Mouse (Mus musculus): ENCODE data around the gene Man1c1. TPM values are rescaled to one million over a fixed set of nuclear protein-coding genes. Genes with fewer than 3 reads are reported as not detected.

Man1c1 gene
- polyA plus RNA-seq, 1 experiment, result 2.5 TPM

DNA sequence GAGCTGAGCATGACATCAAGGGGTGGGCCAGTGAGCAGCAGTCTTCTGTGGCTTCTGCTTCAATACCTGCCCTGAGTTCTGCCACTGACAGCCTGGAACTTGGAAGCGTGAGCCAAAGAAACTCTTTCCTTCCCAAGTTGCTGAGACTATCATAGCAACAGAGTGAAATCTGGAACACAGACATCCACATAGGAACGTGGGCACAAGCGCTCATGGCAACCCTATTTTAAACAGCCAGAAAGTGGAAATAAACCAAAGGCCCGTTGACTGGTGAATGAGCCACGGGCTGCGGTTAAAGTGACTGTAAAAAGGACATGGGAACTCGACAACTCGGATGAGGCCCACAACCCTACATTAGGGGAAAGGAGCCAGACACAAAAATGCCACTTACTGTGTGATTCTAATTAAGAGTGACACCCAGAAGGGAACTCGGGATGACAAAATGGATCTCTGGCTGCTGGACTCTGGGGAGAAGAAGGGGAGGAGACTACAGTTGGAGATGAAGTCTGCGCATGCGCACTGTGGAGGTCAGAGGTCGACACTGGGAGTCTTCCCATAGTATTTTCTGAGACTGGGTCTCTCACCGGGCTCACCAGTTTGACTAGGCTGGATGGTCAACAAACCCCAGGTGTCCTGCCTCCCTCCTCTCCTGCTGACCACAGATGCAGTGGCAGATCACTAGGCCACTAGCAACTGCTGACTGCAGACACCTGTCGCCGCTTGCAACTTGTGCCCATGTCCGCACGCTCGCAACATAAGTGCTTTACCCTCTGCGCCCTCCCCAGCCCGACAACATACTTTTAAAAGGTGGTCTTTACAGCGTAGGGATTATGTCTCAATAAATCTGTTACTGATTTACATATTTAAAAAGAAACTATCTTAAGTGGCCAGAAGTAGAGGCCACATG lies 58.8 kb downstream of the Man1c1 start:
- H3K27ac ChIP-seq (replicated peaks; ENCODE audit: low read depth, low read length), result no peak overlapping the region
- H3K4me1 ChIP-seq (ENCODE audit: control insufficient read depth, insufficient read depth, insufficient read length, low read length), result no peaks in the 10 kb centered on the region

DNA sequence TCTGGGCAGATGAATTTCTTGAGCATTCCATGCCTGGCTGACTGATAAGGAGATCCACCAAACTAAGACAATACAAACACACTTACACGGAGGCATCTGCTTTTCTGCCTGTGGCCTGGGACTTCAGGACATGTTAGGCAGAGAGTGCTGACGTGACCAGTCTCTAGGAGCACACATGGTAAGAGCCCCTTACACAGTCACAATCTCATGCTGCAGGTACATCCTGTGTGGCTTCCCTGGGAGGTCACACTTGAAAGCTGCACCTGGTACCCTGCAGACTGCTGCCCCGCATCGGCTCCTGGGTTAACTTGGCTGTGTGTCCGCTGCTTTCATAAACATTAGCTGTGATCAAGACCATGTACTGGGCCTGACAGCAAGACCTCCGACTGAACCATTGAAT lies 59.7 kb downstream of the Man1c1 start:
- Histone ChIP-seq H3K27ac (replicated peaks; ENCODE audit: low read depth, low read length) (no peak overlapping the region), H3K4me3 (ENCODE audit: insufficient read depth, low read depth, low read length) (no peak overlapping the region), H3K4me1 (ENCODE audit: control insufficient read depth, insufficient read depth, insufficient read length, low read length) (no peaks in the 10 kb centered on the region)

More for the DNA sequence above, 58.8 kb downstream of the Man1c1 start:
- H3K4me3 ChIP-seq (ENCODE audit: insufficient read depth, low read depth, low read length), result no peak overlapping the region

DNA sequence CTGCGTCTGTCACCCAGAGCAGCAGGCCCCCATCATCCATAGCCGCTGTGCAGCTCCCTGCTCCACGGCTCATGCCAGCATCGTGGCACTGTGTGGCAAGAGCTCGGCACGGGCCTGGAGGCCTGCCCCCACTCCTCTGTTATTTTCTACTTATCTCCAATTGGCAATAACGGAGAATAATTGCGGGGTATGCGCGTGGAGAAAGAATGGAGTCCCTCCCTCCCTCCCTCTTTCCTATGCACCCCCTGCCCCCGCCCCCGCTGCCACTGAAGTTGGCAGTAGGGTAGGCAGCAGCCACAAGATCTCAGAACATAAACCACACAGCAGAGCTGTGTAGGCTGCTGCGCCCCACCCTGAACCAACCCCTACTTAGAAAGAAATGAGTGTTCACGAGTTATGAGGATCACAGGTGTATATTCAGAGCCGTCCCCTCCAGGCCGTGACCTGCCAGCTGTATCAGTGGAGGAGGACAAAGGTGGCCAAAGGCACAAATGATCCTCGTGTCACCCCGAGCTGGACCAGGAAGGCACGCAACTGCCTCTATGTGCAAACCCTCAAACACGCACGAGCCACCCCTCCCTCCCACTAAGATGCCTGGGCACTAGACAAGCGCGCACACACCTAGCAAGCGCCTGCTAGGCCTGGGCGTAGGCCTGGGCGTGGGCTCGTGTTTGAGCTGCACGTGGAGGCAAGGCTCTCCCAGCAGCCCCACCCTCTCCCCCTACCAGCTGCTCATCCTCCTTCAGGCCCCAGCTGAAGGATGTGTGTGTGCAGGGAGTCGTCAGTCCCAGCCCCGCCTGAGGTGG lies 62.2 kb downstream of the Man1c1 start:
- Histone ChIP-seq H3K4me1 (ENCODE audit: control insufficient read depth, insufficient read depth, insufficient read length, low read length) (no peaks in the 10 kb centered on the region), H3K4me3 (ENCODE audit: insufficient read depth, low read depth, low read length) (no peak overlapping the region), H3K27ac (replicated peaks; ENCODE audit: low read depth, low read length) (no peak overlapping the region)

DNA sequence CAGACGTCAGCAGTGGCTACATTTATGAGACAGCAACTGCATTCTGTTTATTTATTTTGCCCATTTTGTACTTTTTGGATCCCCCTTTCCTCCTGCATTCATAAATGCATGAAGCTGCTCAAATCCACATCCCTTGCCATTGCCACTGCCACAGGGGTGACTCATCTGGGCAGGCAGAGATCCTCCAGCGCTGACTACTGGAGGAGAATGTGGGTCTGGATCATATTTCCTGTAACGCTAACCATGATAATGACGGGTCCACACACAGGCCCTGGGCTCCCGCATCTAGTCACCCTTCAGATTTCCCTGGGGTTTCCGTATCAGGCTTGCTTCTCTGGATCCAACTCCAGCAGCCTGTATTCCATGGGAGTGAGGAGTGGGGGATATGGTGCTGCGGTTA lies 64.8 kb downstream of the Man1c1 start:
- Histone ChIP-seq H3K27ac (replicated peaks; ENCODE audit: low read depth, low read length) (no peak overlapping the region), H3K4me3 (ENCODE audit: insufficient read depth, low read depth, low read length) (no peak overlapping the region)

DNA sequence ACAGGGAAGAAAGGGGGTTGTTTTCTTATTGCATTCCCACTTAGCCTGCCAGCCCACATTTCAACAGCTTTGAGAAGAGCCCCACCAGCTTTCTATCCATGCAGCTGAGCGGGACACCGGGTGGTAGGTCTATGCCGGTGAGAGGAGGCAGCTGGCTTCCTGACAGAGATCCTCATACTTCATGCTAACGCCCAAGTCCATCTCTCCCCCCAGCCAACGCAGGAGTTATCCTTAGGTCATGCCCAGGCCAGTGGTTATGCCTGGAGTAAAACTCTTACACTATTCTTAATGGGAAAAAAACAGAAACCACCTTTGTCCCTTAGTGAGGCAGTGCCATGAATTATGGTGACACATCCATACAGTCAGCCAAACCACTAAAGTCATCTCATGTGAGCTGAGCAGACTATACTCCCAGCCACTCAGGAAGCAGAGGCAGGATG lies 66.0 kb downstream of the Man1c1 start:
- Histone ChIP-seq H3K4me1 (ENCODE audit: control insufficient read depth, insufficient read depth, insufficient read length, low read length) (no peaks in the 10 kb centered on the region; the same call in 1 of the 2 replicates), H3K27ac (replicated peaks; ENCODE audit: low read depth, low read length) (no peak overlapping the region), H3K4me3 (ENCODE audit: insufficient read depth, low read depth, low read length) (no peak overlapping the region)

More for the DNA sequence above, 64.8 kb downstream of the Man1c1 start:
- no peaks in the 10 kb centered on the region for H3K4me1 ChIP-seq (ENCODE audit: control insufficient read depth, insufficient read depth, insufficient read length, low read length)

DNA sequence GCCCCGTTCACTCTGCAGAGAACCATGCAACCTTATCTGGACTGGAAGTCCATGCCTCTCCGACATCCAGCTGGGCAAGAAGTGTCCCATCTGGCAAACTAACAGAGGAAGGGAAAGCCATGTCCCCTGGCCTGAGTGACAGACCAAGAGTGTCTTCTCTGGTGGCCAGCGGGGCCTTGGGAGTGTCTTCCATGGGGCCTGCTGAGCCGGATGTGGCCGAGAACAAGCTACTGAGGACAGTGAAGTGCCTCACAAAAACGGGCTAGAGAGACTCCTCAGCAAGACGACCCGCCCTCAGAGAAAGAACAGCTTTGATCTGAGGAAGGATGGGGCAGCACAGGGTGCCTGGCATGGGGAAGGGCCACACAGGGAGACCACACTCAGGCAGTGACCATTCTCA lies 67.7 kb downstream of the Man1c1 start:
- H3K27ac ChIP-seq (replicated peaks; ENCODE audit: low read depth, low read length), result no peak overlapping the region

DNA sequence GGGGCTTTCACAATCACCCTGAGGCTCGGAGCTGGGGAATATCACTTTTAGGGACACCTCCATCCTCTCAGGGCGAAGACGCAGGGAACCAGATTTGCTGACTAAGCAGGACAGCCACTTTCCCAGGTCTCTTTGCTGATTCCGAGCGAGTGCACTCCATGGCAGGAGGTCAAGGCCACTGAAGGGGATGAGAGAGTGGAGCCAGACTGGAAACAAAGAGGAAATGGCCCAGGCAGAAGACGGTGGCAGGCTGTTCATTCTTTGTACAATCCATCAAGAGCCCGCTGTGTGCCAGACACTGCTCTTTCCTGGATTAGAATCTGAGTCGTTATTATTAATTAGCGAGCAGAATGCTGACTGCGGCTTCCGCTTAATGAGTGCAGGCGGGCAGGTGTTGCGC lies 70.1 kb downstream of the Man1c1 start:
- H3K4me3 ChIP-seq (ENCODE audit: insufficient read depth, low read depth, low read length), result no peak overlapping the region
- peaks cover 8% of the 10 kb centered on the region for H3K4me1 ChIP-seq (ENCODE audit: control insufficient read depth, insufficient read depth, insufficient read length, low read length)
- H3K27ac ChIP-seq (replicated peaks; ENCODE audit: low read depth, low read length), result no peak overlapping the region

More for the DNA sequence above, 67.7 kb downstream of the Man1c1 start:
- Histone ChIP-seq H3K4me3 (ENCODE audit: insufficient read depth, low read depth, low read length) (no peak overlapping the region), H3K4me1 (ENCODE audit: control insufficient read depth, insufficient read depth, insufficient read length, low read length) (peaks cover 8% of the 10 kb centered on the region)

DNA sequence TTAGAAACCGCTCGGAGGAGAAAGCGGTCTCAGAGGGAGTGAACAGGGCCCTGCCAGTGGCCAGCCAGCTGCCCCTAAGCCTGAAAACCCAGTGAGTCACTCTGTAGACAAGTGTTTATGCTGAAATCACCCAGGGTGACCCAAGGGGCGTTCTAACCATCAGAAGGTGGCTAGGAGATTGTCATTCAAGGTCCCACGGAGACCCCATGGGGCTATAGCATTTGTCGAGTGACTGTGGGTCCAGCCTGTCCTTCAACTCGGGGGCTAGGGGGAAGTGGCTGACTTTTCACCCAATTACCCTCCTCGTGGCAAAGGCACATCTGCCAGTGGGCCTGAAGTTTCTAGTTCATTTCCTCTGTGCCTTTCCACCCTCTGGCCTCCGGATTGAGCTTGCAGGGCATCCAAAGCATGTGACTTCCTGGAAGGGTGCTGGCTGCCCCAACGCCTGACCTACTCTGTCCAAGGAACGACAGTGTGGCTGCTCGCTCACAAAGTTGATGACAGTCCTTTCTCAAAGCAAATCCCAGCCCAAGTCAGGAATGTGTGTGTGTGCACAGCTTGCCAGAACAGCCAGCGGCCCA lies 71.9 kb downstream of the Man1c1 start:
- H3K4me1 ChIP-seq (ENCODE audit: control insufficient read depth, insufficient read depth, insufficient read length, low read length), result peaks cover 11% of the 10 kb centered on the region
- no peak overlapping the region for H3K4me3 ChIP-seq (ENCODE audit: insufficient read depth, low read depth, low read length)
- peak overlapping the region; percentile 86 for H3K27ac ChIP-seq (replicated peaks; ENCODE audit: low read depth, low read length)

DNA sequence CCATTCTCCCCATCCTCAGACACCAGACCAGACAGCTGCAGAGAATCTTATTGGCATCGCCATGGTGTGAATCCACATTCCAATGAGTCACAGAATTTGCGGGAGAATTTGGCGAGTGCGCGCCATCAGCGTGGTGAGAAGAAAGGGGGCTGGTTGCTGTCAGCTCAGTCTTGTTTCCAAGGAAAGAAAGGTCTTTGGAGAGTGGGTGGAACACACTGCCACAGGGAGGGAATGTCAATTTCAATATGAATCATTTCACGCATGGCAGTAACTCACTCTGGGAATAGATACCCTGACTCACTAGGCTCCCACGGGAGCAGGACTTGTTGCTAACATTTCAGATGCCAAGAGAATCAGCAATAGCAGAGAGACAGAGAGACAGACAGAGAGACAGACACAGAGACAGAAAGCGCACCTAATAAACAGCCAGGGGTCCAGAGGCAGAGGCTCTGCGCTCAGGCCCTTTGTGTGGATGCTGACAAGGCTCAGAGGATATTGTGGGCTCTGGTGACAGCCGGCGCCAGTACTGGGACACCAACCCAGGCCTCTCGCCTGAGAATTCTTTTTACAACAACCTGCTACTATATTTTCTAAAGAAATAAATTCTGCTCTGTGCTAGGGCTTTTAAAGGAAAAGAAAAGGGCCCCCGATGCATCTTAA lies 72.5 kb downstream of the Man1c1 start:
- Histone ChIP-seq H3K4me3 (ENCODE audit: insufficient read depth, low read depth, low read length) (no peak overlapping the region), H3K27ac (replicated peaks; ENCODE audit: low read depth, low read length) (peak overlapping the region; percentile 86), H3K4me1 (ENCODE audit: control insufficient read depth, insufficient read depth, insufficient read length, low read length) (peaks cover 11% of the 10 kb centered on the region)

DNA sequence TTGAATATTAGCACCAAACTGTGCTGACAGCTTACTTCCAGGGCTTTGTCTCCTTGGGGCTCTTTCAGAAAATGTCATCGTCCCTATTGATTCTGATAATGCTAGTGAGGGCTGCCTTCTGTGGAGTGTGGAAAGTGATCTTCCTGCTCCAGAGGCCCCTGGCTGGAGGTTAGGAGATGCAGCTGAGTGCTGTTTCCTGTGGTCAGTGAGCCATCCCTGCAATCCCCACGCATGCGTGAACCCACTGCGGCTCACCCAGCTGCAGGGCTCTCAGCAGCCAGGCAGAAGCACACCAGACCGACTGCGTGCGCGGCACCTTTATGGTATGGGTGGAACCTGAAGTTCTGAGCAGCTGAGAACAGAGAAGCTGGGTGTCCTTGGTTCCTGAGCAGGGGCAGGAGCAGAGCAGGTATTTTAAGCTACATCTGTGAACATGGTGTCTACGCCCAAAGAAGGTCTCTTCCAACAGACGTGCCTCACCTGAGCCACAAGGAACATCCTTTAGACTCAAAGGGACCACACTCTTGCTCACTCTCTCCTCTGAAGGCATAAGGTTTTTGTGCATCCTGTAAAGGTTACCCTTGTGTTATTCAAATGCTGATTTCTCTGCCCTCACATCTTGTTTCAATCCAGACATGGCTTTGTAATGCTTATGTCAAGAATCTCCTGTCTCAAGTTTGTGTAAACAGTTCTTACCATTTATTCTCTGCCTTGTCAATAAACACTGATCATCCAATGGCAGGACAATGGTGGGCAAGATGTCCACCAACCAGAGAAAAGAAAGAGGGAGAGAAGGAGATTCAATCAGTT lies 75.3 kb downstream of the Man1c1 start:
- Histone ChIP-seq H3K4me1 (ENCODE audit: control insufficient read depth, insufficient read depth, insufficient read length, low read length) (peaks cover 11% of the 10 kb centered on the region), H3K4me3 (ENCODE audit: insufficient read depth, low read depth, low read length) (no peak overlapping the region), H3K27ac (replicated peaks; ENCODE audit: low read depth, low read length) (peak overlapping the region; percentile 42; the same call in 1 of the 2 replicates)

DNA sequence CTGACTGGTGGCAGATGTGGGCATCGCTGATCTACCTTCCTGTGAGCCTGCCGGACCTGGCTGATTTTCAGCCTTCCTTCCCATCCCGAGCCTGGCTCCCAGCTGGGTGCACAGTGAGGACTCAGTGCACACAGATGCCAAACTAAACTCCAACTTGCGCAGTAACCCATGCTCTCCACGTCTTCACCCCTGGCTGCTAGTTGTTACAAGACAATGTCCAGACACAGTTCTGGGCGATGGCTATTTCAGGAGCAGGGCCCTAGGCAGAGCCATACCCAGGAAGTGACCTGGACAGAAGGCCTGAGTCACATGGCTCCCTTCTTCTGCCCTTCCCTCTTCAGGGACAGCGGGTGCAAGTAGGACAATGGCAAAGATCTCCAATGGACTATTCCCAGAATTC lies 76.0 kb downstream of the Man1c1 start:
- Histone ChIP-seq H3K4me3 (ENCODE audit: insufficient read depth, low read depth, low read length) (no peak overlapping the region), H3K4me1 (ENCODE audit: control insufficient read depth, insufficient read depth, insufficient read length, low read length) (peaks cover 11% of the 10 kb centered on the region; the same call in 1 of the 2 replicates), H3K27ac (replicated peaks; ENCODE audit: low read depth, low read length) (peak overlapping the region; percentile 15; the same call in 1 of the 2 replicates)

DNA sequence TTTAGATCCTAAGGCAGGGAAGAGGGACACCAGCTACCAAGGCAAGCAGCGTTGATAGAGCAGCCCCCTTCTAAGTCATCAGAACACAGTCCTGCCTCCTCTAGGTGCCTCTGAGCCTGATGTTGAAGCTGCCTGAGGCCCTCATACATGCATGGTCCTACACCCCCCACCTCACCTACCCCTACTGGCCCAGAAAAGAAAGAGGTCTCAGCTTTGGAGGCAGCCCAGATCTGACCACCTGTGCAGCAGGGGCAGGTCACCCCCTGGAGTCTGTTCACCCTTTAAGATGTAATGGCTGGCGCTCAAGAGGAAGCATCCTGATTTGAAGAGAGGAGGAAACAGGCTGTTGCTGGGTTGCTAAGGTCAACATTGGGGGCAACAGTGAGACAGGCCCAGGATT lies 77.2 kb downstream of the Man1c1 start:
- Histone ChIP-seq H3K4me3 (ENCODE audit: insufficient read depth, low read depth, low read length) (no peak overlapping the region), H3K27ac (replicated peaks; ENCODE audit: low read depth, low read length) (peak overlapping the region; percentile 23; the same call in 1 of the 2 replicates), H3K4me1 (ENCODE audit: control insufficient read depth, insufficient read depth, insufficient read length, low read length) (peaks cover 6% of the 10 kb centered on the region; the same call in 1 of the 2 replicates)

DNA sequence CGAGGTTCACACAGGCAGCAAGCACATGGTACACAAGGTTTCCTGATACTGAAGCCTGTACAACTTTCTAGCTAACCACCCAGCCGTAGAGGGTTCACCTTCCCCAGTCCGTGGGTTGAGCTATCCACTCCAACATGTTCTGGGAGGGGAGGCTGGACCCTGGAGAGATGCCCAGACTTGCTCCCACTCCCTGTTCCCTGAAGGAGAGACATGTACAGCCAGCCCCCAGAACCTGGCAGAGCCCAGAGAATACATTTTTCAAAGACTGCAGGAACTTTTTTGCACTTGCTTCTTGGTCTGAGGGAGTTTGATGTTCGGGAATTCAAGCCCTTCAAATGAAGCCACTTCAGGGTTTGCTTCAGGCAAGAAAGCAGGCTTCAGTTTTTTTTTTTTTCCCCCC lies 77.7 kb downstream of the Man1c1 start:
- H3K4me1 ChIP-seq (ENCODE audit: control insufficient read depth, insufficient read depth, insufficient read length, low read length), result peaks cover 4% of the 10 kb centered on the region; the same call in 1 of the 2 replicates
- no peak overlapping the region for H3K4me3 ChIP-seq (ENCODE audit: insufficient read depth, low read depth, low read length)
- no peak overlapping the region for H3K27ac ChIP-seq (replicated peaks; ENCODE audit: low read depth, low read length)
